Mouse (Mus musculus): ENCODE results near the gene Orc4. TPM values are rescaled to one million over a fixed set of nuclear protein-coding genes. Genes with fewer than 3 reads are reported as not detected.
A peak's percentile ranks its signal among the peaks of the same experiment; 100 is the strongest.

Orc4 gene
- polyA plus RNA-seq, 1 experiment from 2014 or later, result 49.2 TPM

GRCm38 (mm10) chr2:48948841-48949584 is 1.1 kb downstream of the Orc4 start, which contains the start of gene Mbd5:
Mbd5 (plus strand) TSS chr2:48949508.
- under 1% methylated on average over 45 of the region's 49 CpGs for WGBS
- Histone ChIP-seq H3K36me3 (ENCODE audit: insufficient read depth, low read length) (no peaks in the 10 kb centered on the region), H3K4me3 (ENCODE audit: low read depth, low read length) (peak within 1 kb of the TSS; percentile 81), H3K4me1 (ENCODE audit: insufficient read depth, low read depth, low read length) (peaks cover 4% of the 10 kb centered on the region; the same call in 1 of the 2 replicates), H3K9ac (replicated peaks; ENCODE audit: low read depth) (peak within 1 kb of the TSS; percentile 87), H3K9me3 (ENCODE audit: low read length) (no peaks in the 10 kb centered on the region), H3K27me3 (replicated peaks; ENCODE audit: insufficient read depth, low read length) (no peaks in the 10 kb centered on the region), H3K27ac (ENCODE audit: low read length) (peak within 1 kb of the TSS; percentile 98), H3K4me2 (replicated peaks; ENCODE audit: low read depth, low read length) (peak within 1 kb of the TSS; percentile 77)
- peak; percentile 27; the same call in 1 of the 2 replicates for TF ChIP-seq EP300 (IDR thresholded peaks at IDR 0.05)
- TF ChIP-seq CTCF (IDR thresholded peaks at IDR 0.05), result no peak
- ATAC-seq, result peak; percentile 99
- peak; percentile 99 for DNase-seq (ENCODE audit: low spot score)

- peak overlapping the region; percentile 81; the same call in 1 of the 2 replicates for H3K9ac ChIP-seq (replicated peaks; ENCODE audit: low read depth)
- DNase-seq (ENCODE audit: low spot score), result no peak
Observed at GRCm38 (mm10) chr2:48947761-48948160, 2.3 kb downstream of the Orc4 start.

GRCm38 (mm10) chr2:48935058-48935457 is 15.0 kb downstream of the Orc4 start:
- no peak overlapping the region for H3K4me2 ChIP-seq (replicated peaks; ENCODE audit: low read depth, low read length)
- TF ChIP-seq CTCF (IDR thresholded peaks at IDR 0.05) (no peak), EP300 (IDR thresholded peaks at IDR 0.05) (no peak)
- no peaks in the 10 kb centered on the region for H3K36me3 ChIP-seq (ENCODE audit: insufficient read depth, low read length)
- WGBS, result 80% methylated on average over 2 of the region's 2 CpGs
- H3K27me3 ChIP-seq (replicated peaks; ENCODE audit: insufficient read depth, low read length), result no peaks in the 10 kb centered on the region
- no peaks in the 10 kb centered on the region for H3K4me1 ChIP-seq (ENCODE audit: insufficient read depth, low read depth, low read length)
- no peak overlapping the region for H3K9ac ChIP-seq (replicated peaks; ENCODE audit: low read depth)
- no peak overlapping the region for H3K27ac ChIP-seq (ENCODE audit: low read length)
- no peak overlapping the region for H3K4me3 ChIP-seq (ENCODE audit: low read depth, low read length)
- DNase-seq (ENCODE audit: low spot score), result no peak
- H3K9me3 ChIP-seq (ENCODE audit: low read length), result no peaks in the 10 kb centered on the region
- ATAC-seq, result no peak

More at GRCm38 (mm10) chr2:48947761-48948160, 2.3 kb downstream of the Orc4 start:
- 62% methylated on average over 3 of the region's 3 CpGs for WGBS
- TF ChIP-seq EP300 (IDR thresholded peaks at IDR 0.05), result no peak
- no peak for TF ChIP-seq CTCF (IDR thresholded peaks at IDR 0.05)
- Histone ChIP-seq H3K27ac (ENCODE audit: low read length) (no peak overlapping the region), H3K36me3 (ENCODE audit: insufficient read depth, low read length) (no peaks in the 10 kb centered on the region), H3K9me3 (ENCODE audit: low read length) (no peaks in the 10 kb centered on the region), H3K27me3 (replicated peaks; ENCODE audit: insufficient read depth, low read length) (no peaks in the 10 kb centered on the region), H3K4me2 (replicated peaks; ENCODE audit: low read depth, low read length) (peak overlapping the region; percentile 77; the same call in 1 of the 2 replicates), H3K4me1 (ENCODE audit: insufficient read depth, low read depth, low read length) (peaks cover 4% of the 10 kb centered on the region; the same call in 1 of the 2 replicates), H3K4me3 (ENCODE audit: low read depth, low read length) (no peak overlapping the region; the same call in 1 of the 2 replicates)
- ATAC-seq, result no peak

GRCm38 (mm10) chr2:48915832-48916231 is 34.2 kb downstream of the Orc4 start:
- Histone ChIP-seq H3K27me3 (replicated peaks; ENCODE audit: insufficient read depth, low read length) (no peaks in the 10 kb centered on the region), H3K36me3 (ENCODE audit: insufficient read depth, low read length) (0 out of 2 replicates have a peak, but pooled peaks cover 8% of the 10 kb centered on the region), H3K4me3 (ENCODE audit: low read depth, low read length) (no peak overlapping the region), H3K4me1 (ENCODE audit: insufficient read depth, low read depth, low read length) (no peaks in the 10 kb centered on the region), H3K9ac (replicated peaks; ENCODE audit: low read depth) (no peak overlapping the region), H3K27ac (ENCODE audit: low read length) (no peak overlapping the region), H3K9me3 (ENCODE audit: low read length) (no peaks in the 10 kb centered on the region), H3K4me2 (replicated peaks; ENCODE audit: low read depth, low read length) (no peak overlapping the region)
- DNase-seq (ENCODE audit: low spot score), result no peak
- TF ChIP-seq CTCF (IDR thresholded peaks at IDR 0.05) (no peak), EP300 (IDR thresholded peaks at IDR 0.05) (no peak)
- ATAC-seq, result no peak

DNA sequence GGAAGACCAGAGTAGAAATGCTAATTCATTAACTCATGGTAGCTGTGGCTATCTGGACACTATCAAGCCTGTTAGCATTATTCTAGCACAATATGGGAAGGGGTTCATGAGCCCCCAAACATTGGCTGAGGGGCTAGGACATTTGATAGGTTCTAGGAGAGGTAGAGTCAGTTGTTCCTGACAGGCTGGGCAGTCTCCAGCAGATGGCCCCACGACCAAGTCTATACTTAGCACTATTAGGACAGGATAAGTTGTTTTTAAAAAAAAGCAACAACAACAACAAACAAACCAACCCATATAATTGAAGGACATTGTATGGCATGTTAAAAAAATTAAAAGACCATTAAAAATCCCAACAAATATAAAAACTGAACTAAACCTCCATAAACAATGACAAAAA is 35.9 kb downstream of the Orc4 start:
- ATAC-seq (no peak), DNase-seq (ENCODE audit: low spot score) (no peak)
- Histone ChIP-seq H3K4me3 (ENCODE audit: low read depth, low read length) (no peak overlapping the region), H3K27me3 (replicated peaks; ENCODE audit: insufficient read depth, low read length) (no peaks in the 10 kb centered on the region), H3K4me2 (replicated peaks; ENCODE audit: low read depth, low read length) (no peak overlapping the region), H3K36me3 (ENCODE audit: insufficient read depth, low read length) (0 out of 2 replicates have a peak, but pooled peaks cover 8% of the 10 kb centered on the region), H3K9me3 (ENCODE audit: low read length) (no peaks in the 10 kb centered on the region), H3K9ac (replicated peaks; ENCODE audit: low read depth) (no peak overlapping the region), H3K4me1 (ENCODE audit: insufficient read depth, low read depth, low read length) (no peaks in the 10 kb centered on the region), H3K27ac (ENCODE audit: low read length) (no peak overlapping the region)
- 59% methylated on average over 1 of the region's 1 CpGs for WGBS
- TF ChIP-seq CTCF (IDR thresholded peaks at IDR 0.05) (no peak; the same call in 1 of the 2 replicates), EP300 (IDR thresholded peaks at IDR 0.05) (no peak)

GRCm38 (mm10) chr2:48908866-48909265 is 41.2 kb downstream of the Orc4 start:
- Histone ChIP-seq H3K9ac (replicated peaks; ENCODE audit: low read depth) (no peak overlapping the region), H3K9me3 (ENCODE audit: low read length) (no peaks in the 10 kb centered on the region), H3K36me3 (ENCODE audit: insufficient read depth, low read length) (peaks cover 13% of the 10 kb centered on the region; the same call in 1 of the 2 replicates), H3K27ac (ENCODE audit: low read length) (no peak overlapping the region), H3K4me1 (ENCODE audit: insufficient read depth, low read depth, low read length) (no peaks in the 10 kb centered on the region), H3K4me3 (ENCODE audit: low read depth, low read length) (no peak overlapping the region), H3K4me2 (replicated peaks; ENCODE audit: low read depth, low read length) (no peak overlapping the region), H3K27me3 (replicated peaks; ENCODE audit: insufficient read depth, low read length) (no peaks in the 10 kb centered on the region)
- DNase-seq (ENCODE audit: low spot score) (peak; percentile 69), ATAC-seq (no peak)
- TF ChIP-seq EP300 (IDR thresholded peaks at IDR 0.05) (no peak), CTCF (IDR thresholded peaks at IDR 0.05) (peak; percentile 70)
- WGBS, result 50% methylated on average over 2 of the region's 2 CpGs

All from lung, postnatal 0 days (tissue).